Mouse (Mus musculus) left cerebral cortex, adult 8-10 months (tissue): ENCODE data around the gene Hdgfl2. TPM values are rescaled to one million over a fixed set of nuclear protein-coding genes. Genes with fewer than 3 reads are reported as not detected.

ENCODE experiments used
- DNase-seq, 2 experiments: peaks; one replicate each; pipeline ENCODE4 v3.0.0; 2022; ENCODE audit warnings: low spot score in 2 of 2
- total RNA-seq, 4 experiments: library from RNA; stranded (reverse); gene quantifications; 2 replicates each; pipeline ENCODE4 v1.2.4; 2022

Gene Hdgfl2
- 100 to 1,000 TPM in 3 of 4 experiments, 10 to 100 TPM in 1; 95.3 to 115 (median 104) TPM for total RNA-seq

DNA sequence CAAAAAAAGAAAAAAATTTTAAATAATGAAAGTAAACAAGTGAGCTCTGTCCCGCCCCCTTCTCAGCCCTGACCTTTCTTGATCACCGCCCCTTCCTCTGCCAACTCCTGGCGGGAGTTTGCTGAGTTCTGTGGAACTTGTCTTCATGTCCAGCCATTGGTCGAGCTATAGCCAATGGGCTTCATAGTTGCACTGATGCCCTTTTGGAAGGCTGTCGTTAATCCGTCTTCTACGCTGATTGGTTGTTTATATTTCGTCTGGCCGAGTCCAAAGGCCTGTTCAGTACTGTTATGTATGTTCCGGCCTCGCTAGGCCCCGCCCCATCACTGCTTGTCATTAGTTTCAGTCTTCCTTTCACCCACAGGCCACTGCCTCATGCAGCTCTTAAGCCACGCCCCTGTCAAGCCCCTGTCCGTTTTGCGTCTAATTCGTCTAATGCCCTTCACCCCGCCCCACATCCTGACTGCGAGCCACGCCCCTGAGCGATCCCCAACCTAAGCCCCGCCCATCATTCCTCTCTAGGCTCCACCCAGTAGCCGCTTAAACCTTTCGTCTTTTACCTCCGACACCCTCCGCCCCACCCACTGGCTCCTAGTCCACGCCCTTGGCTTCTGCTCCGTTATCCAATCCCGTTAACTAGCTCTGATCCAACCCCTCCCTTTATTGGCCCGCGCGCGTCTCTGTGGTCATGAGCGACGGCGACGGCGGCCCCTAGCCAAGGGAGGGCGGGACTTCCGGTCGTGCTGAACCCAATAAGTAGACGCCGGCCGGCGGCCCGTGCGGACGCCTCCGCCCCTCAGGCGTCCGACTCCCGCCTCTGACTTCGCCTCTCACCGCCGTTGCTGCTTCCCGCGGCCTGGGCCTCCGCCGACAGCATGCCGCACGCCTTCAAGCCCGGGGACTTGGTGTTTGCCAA is at the start of gene Hdgfl2:
Gene Hdgfl2 (plus strand): TSS at position 755 of the 916 bp plus-strand sequence.
- peak; percentile 96 to 100 for DNase-seq

DNA sequence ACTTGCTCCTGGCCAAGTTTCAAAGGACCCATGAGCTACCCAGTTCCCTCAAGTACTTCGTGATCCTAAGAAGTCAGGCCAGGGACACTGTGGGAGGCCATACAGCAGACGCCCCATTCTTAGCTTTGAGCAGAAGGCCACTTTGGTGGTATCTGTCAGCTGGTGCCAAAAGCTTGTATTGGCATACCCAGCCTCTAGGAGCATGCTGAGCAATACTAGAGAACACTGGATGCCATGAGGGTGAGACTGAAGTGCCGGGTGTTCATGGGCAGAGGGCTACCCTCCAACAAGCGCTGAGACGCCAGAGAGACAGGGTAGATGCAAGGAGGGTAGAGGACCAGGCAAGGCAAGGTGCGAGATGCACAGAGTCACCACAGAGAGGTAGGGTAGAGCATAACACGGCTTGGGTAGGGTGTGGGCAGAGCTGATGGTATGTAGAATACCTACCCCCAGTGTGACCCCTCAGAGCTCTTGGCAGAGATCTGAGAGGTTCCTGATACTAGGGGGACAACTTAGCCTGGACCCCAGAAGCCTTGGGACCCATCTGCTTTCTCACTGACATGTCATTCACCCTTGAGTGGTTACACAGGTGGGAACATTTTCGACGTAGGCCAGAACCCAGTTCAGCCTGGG is 49.1 kb upstream of the Hdgfl2 start:
- DNase-seq, result no peak

DNA sequence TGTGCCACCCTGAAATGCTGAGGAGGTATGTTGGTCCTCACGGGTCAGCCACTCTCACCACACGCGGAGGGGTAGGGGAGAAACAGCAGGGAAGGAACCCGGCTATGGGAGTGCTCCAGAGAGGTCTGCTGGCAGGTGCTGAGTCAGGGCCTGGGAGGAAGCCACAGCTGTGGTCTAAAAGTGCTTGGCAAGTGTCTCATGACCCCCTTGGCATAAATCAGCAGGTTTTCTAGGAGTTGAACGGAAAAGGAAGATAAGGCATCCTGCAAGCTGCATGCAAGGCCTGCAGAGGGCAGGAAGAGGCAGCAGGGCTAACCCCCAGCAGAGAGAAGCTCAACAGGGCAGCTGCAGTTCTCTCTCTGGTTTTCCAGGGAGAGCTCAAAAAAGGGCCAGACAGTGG is 48.5 kb upstream of the Hdgfl2 start:
- DNase-seq, result peak in 1 of 2 experiments; percentile 20

DNA sequence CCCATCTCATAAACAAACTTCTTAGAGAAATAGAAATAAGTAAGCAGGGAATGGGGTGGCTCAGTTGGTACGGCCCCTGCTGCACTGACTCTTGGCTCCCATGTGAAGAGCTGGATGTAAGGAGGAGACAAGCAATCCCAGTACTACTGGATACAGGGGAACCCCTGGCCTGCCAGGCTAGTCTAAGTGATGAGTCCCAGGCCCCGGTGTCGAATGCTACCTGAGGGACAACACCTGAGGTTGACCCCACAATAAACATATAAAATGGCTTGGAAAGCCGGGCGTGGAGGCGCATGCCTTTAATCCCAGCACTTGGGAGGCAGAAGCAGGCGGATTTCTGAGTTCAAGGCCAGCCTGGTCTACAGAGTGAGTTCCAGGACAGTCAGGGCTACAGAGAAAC is 48.0 kb upstream of the Hdgfl2 start:
- no peak for DNase-seq

DNA sequence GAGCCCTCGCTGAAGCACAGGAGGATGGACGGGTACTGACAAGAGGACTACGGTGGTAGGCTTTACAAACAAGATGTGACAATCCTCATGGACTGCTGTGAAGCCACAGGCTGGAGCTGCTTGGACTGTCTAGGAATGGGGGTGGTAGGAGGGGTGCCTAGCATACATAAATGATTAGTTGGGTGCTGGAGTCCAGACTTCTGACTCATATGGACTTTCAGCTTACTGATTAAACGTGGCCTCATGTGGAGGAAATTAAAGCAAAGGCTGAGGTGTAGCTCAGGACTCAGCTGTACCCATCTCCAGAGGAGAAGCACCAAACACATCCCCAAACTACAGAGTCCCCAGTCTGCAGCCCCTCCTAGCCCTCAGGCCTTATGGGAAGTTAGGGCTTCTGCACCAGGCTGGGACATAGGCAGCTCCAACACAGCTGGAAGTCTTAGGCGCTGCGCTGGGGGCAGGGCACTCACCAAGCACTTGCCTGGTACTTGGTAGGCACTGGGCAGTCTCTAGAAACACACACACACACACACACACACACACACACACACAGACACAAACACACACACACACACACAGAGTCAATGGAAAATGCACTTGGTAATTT is 47.2 kb upstream of the Hdgfl2 start:
- DNase-seq, result no peak

DNA sequence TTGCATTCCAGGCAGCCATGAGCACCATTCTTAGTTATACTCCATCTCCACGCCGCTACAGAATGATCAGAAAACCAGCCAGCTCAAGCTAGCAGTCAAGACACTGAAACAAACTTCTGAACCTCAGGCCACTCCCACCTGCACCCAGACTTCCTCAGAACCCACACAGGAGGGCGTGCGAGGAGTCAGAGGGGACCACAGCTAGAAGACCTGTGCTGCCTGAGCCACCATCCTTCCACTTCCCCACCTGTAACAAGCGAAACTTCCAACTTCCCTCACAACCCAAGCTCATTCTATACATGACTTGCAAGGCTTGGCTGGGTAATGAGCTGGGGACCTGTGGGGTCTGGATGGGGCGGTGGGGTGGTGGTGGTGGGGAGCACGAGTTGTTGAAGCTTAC is 46.6 kb upstream of the Hdgfl2 start:
- no peak for DNase-seq

DNA sequence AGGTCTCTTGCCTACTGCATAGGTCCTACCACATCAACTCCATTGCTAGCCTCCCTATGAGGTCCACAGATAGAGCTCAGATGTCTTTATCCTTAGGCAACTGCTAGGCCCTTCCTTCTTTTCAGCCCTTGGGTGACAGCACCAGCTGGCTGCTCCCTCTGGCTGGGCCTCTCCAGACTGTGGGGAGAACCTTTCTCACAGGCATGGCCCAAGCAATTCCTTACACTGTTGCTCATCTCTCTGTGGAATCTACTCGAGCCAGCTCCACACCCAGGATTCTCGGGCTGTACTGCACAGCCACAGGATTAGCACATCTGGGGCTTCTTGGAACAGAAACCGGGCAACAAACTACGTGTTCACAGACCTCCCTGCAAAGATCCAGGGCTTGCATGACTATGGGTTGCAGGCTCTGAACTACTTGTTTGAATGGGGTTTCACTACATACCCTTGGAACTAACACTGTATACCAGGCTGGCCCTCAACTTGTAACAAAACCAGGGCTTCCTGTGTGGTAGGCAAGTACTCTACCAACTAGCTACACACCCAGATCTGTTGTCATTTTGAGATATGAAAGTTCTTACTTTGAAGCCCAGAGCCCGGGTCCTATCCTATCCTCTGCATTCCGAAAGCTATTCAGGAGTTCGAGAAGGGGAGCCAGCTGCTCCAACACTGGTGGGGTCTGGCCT is 45.3 kb upstream of the Hdgfl2 start:
- no peak for DNase-seq

DNA sequence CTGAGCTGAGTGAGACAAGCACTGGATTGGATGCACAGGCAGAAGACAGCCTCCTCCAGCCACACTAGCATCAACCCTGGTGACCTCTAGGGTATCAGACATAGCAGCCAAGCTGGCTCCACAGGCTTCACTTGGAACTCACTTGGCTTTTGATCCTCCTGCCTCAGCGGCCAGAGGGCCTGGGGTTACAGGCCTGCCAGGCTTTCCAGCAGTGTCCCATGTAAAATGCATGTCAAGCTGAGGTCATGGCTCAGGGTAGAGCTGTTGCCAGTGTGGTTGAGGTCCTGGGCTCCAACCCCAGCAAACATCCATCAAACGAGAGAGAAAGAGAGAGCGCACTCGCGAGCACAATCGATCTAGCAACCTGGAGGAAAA is 44.7 kb upstream of the Hdgfl2 start:
- DNase-seq, result no peak

DNA sequence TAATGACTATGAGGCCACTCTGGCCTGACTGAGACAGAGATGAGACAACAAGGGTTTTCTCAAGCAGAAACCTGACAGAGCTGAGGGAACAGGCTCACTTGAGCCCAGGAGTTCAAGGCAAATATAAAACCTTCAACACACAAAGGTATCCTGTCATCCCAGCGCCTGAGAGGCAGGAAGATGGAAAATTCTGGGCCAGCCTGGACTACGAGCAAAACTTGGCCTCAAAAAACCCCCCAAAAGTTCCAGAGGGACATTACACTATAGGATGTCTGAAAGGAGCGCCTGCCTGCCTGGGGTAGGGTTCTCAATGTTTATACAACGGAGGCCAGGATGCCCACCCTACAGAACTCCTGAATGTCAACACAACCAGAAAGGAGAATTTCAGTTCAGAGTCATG is 44.2 kb upstream of the Hdgfl2 start:
- no peak for DNase-seq

DNA sequence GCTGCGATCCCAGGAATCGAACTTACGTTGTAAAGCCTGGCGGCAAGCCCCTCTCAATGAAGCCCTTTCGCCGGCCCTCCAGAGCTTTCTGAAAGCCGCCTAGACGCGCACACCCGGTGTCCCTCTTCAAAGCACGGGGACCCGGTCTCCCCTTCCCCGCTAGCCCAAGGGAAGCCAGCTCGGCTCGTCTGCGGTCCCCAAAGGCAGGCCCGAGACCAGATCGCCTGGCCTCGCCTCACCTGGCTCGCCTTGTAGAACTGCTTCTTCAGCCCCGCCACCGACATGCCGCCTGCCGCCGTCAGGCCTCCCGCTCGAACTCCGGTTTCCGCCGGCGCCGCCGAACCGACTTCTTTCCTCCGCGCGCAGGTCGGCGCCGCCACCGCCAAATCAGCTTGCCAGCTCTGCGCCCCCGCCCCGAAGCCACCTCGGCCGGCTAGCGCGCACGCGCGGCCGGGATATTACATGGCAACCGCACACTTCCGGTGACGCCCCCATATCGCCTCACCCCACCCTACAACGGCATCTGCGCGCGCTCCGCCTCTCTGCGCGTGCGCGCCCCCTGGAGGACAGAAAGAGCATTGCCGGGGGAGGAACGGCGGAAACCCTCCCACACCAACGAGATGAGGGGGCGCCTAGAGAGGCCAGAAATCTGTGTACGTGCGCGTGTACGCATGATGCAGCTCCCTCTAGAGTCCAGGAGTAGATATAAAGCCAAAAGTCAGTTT is 43.1 kb upstream of the Hdgfl2 start, which contains the start of gene Sh3gl1:
Gene Sh3gl1 (minus strand): TSS at position 460 of the 725 bp plus-strand sequence.
- peak; percentile 98 for DNase-seq

DNA sequence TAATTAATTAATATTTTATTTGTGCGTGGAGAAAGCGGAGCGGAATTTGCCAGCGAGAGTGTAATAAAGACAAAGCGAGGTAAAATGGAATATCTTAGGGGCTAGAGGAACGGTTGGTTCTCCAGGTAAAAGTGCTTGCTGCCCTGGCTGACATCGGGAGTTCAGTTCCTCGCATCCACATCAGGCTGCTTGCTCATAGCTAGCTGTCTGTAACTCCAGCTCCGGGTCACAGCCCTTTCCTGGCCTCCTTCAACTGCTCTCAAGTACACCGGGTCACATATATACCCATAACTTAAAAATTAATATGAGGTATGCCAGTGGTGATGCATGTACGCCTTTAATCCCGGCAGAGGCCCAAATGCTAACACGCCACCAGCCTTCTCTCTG is 42.5 kb upstream of the Hdgfl2 start:
- DNase-seq, result no peak

DNA sequence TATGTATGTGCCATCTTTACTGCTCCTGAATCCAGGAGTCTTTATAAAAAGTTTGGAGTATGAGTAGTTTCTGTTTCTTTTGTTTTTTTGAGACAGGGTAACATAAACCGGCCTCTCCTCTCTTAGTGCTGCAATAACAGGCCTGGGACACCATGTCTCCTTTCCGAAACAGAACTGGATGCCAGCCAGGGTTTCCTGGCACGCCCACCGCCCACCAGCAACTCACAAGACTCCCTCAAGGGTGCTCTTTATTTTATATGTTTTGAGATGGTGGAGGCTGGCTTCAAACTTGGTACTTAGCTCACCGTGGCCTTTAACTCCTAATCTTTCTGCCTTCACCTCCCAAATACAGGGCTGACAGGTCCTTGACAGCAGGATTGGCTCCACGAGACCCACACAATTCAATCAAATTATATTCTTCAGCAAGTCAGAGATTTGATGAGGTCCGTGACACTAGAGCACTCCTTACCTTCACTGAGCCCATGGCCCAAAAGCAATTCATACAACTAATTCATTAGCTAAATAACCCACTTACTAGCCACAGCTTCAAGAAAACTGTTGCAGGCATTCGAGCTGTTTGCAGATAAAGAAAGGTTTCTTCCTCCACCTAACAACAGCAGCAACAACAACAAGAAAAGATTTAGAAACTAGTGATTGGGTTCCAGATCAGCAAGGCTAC is 40.7 kb upstream of the Hdgfl2 start:
- no peak for DNase-seq

DNA sequence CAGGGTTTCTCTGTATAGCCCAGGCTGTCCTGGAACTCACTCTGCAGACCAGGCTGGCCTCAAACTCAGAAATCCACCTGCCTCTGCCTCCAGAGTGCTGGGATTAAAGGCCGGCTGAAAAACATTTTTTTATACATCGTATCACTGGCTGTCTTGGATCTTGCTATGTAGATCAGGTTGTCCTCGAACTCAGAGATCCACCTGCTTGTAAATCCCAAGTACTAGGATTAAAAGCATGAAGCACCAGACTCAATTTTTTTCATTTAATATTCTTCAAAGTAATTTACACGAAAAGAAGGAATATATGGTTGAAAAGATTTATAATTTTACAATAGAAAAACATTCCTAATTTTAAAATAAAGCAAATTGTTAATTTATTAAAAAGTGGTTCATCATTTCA is 40.1 kb upstream of the Hdgfl2 start:
- DNase-seq, result no peak

DNA sequence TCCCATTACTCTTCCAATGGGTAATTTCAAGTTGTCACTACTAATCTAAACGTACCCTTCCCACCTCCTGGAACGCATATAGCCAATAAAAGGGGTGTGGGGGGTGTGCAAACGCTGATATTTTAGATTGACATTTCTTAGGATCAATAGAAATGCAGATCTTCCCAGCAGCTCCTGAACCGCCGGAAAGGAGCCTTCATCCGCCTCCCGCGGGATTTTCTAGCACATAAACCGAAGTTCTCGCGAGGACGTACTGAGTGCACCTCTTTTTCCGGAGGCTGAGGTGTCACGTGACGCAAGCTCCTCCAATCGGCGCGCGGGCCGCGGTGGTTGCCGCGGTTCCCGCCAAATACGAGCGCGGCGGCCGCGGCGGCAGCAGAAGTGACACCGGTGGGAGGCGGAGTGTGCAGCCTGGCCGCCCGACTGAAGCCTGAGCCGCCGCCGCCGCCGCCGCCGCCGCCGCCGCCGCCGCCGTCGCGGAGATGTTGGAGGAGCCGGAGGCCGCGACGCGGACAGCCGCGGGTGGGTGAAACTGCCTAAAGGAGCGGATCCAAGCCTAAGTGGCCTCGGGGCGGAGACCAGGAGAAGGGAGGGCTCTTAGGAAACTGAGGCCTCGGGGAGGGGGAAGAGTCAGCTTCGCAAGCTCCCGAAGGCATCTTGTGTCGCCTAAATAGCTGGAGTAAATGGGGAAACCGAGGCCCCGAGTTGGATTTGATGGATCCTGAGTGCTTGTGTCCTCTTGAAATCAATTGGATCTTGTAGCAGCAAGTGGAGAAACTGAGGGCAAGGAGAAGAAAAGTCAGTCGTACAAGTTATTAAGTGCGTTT is 39.2 kb upstream of the Hdgfl2 start, which contains the start of gene Chaf1a:
Gene Chaf1a (plus strand): TSS at position 410 of the 827 bp plus-strand sequence.
- peak; percentile 87 to 98 for DNase-seq

DNA sequence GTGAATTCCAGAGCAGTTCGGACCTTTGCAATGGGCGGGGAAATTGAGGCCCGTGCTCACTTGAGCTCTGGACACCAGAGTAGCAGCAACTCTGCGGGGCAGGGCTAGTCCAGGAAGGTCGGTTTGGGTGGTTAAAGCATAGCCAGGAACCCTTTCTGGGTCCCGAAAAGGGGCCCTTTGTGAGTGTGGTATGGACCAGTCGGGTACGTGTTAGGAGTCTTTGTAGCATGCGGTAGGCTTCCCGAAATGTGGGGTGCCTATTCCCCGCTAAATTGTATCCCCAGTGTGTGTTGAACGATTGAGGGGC is 38.6 kb upstream of the Hdgfl2 start:
- DNase-seq, result no peak

DNA sequence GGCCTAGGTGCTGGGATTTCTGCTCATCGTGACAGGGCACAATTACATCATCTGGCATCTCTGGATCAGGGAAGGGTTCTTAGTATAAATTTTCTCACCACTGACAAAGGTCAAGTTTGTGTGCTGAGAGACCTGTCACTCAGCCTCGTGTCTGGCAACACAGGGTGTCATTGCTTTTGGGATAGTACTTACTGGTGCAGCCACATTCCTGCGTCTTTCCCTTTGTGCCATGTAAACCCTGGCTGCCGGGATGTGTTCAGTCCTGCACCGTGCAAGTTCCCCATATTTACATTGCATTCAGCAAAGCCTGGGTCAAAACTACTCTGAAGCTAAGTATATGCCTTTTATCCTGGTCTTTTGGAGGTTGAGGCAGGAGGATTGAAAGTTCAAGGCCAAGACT is 28.1 kb upstream of the Hdgfl2 start:
- DNase-seq, result no peak

DNA sequence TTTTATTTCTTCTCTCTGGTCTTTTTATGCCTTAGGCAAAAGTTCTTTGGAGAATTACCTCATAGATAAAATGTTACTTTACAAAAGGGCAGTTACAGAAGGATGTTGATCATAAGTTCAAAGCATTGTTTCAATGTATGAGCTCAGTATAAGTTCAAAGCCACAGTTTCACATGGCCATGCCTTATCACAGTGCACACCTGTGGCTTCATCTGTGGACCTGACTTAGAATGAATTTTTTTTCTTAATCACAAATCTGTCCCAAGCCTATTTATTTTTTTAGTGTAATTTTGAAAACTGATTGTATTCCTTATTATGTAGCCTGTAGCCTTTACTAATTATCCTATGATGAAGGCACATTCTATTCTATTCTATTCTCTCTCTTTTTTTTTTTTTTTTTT is 24.5 kb upstream of the Hdgfl2 start:
- DNase-seq, result no peak

DNA sequence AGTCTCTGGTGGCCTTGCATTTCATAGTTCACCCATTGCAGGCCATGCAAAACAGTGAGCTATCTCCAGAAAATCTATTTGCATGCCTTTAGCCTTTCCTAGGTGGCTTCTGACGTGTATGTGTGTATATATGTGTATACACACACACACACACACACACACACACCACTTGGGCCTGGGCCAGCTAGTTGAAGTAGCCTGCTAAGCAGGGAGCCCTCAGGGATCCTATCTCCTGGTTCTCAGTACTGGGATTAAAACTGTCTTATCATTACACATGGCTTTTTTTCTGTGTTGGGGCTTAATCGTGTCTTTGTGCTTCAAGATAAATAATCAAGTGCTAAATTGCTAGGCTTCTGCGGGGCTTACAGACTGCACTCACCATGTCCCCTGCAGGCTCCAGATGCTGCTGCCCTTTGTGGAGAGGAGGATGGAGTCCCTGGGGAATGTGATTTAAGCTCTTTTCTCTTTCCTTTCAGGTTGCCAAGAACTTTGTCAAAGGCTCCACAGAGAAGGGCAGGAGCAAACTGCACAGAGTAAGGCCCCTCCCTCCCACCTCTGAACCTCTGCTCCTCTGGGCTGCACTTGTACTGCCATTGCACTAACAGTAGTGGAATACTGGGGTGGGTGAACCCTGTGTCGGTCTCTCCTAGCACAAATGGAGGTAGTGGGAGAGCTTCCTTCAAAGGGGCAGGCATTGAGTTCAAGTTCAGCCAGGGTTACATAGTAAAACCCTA is 23.3 kb upstream of the Hdgfl2 start:
- no peak for DNase-seq
